Mouse (Mus musculus) C2C12 (cell line): ENCODE results near the gene Ncam2. TPM values are rescaled to one million over a fixed set of nuclear protein-coding genes. Genes with fewer than 3 reads are reported as not detected.

ENCODE experiments used
- H3K27me3 ChIP-seq: one replicate; pipeline ENCODE4 v1.6.1; 2011; ENCODE audit not compliant: control insufficient read depth, insufficient read depth, insufficient read length
- H3K36me3 ChIP-seq: one replicate; pipeline ENCODE4 v1.6.1; 2011; ENCODE audit not compliant: control insufficient read depth, insufficient read depth
- H3K4me3 ChIP-seq: one replicate; pipeline ENCODE4 v1.5.1; 2011; ENCODE audit warnings: mild to moderate bottlenecking, control low read depth; ENCODE audit not compliant: poor library complexity, insufficient read depth, severe bottlenecking
- H3K79me2 ChIP-seq: one replicate; pipeline ENCODE4 v1.6.1; 2011; ENCODE audit not compliant: control insufficient read depth, insufficient read depth
- H3K79me3 ChIP-seq: one replicate; pipeline ENCODE4 v1.6.1; 2011; ENCODE audit warnings: low read depth, control low read depth
- H3ac ChIP-seq: one replicate; pipeline ENCODE3; 2011; ENCODE audit warnings: low read depth; ENCODE audit not compliant: control insufficient read depth, insufficient read length
- CEBPB ChIP-seq: IDR thresholded peaks from one replicate; pipeline ENCODE4 v1.6.1; 2011; ENCODE audit warnings: low read depth, mild to moderate bottlenecking, control low read depth, moderate library complexity
- CTCF ChIP-seq: IDR thresholded peaks from one replicate; pipeline ENCODE4 v1.5.1; 2011; ENCODE audit not compliant: control insufficient read depth, insufficient read depth, insufficient read length
- FOSL1 ChIP-seq: IDR thresholded peaks from one replicate; pipeline ENCODE4 v1.8.0; 2011; ENCODE audit warnings: mild to moderate bottlenecking, low read length; ENCODE audit not compliant: poor library complexity, insufficient read depth, severe bottlenecking
- MAX ChIP-seq: IDR thresholded peaks from one replicate; pipeline ENCODE4 v1.6.1; 2011; ENCODE audit warnings: mild to moderate bottlenecking, control low read depth
- MYOD1 ChIP-seq: IDR thresholded peaks from one replicate; pipeline ENCODE4 v1.6.1; 2011; ENCODE audit warnings: low read depth; ENCODE audit not compliant: control insufficient read depth, insufficient read length
- MYOG ChIP-seq: IDR thresholded peaks from one replicate; pipeline ENCODE4 v1.6.1; 2011; ENCODE audit not compliant: control insufficient read depth, insufficient read length; ENCODE audit errors: extremely low read depth
- USF1 ChIP-seq: IDR thresholded peaks from one replicate; pipeline ENCODE4 v1.6.1; 2011; ENCODE audit warnings: low read depth, mild to moderate bottlenecking, control low read depth, moderate library complexity
- polyA plus RNA-seq: library from polyadenylated mRNA; unstranded; fragments of >200 nt; fragmentation: generic; extraction: Trizol; gene quantifications from one replicate; pipeline ENCODE4 v1.2.1, GENCODE M21; 2012; ENCODE audit warnings: missing spikeins

Gene Ncam2
- polyA plus RNA-seq, 1 experiment = not detected

GRCm38 (mm10) chr16:81309215-81309614, 108.7 kb downstream of the Ncam2 start:
- Histone ChIP-seq H3K4me3 (no peak overlapping the region), H3K36me3 (no peaks in the 10 kb centered on the region), H3K79me3 (no peaks in the 10 kb centered on the region), H3ac (no peak overlapping the region), H3K79me2 (no peaks in the 10 kb centered on the region), H3K27me3 (no peaks in the 10 kb centered on the region)
- no peak for TF ChIP-seq CTCF
- TF ChIP-seq MAX = no peak
- TF ChIP-seq CEBPB = no peak
- no peak for TF ChIP-seq MYOG
- TF ChIP-seq FOSL1 = no peak
- TF ChIP-seq MYOD1 = no peak
- TF ChIP-seq USF1 = no peak

GRCm38 (mm10) chr16:81319037-81319436, 118.5 kb downstream of the Ncam2 start:
- TF ChIP-seq MAX (no peak), FOSL1 (no peak), MYOD1 (no peak), CEBPB (no peak), USF1 (no peak)
- no peaks in the 10 kb centered on the region for H3K79me3 ChIP-seq
- H3K4me3 ChIP-seq = no peak overlapping the region
- no peak overlapping the region for H3ac ChIP-seq
- no peaks in the 10 kb centered on the region for H3K36me3 ChIP-seq
- H3K27me3 ChIP-seq = no peaks in the 10 kb centered on the region
- no peaks in the 10 kb centered on the region for H3K79me2 ChIP-seq

- H3K36me3 ChIP-seq = no peaks in the 10 kb centered on the region
- TF ChIP-seq MYOG (no peak), FOSL1 (no peak), CEBPB (no peak), MAX (no peak), CTCF (no peak), MYOD1 (no peak), USF1 (no peak)
- H3K27me3 ChIP-seq = no peaks in the 10 kb centered on the region
- no peak overlapping the region for H3K4me3 ChIP-seq
- H3K79me3 ChIP-seq = no peaks in the 10 kb centered on the region
- H3ac ChIP-seq = no peak overlapping the region
- no peaks in the 10 kb centered on the region for H3K79me2 ChIP-seq
Observed at GRCm38 (mm10) chr16:81330539-81330938, 130.0 kb downstream of the Ncam2 start.

DNA sequence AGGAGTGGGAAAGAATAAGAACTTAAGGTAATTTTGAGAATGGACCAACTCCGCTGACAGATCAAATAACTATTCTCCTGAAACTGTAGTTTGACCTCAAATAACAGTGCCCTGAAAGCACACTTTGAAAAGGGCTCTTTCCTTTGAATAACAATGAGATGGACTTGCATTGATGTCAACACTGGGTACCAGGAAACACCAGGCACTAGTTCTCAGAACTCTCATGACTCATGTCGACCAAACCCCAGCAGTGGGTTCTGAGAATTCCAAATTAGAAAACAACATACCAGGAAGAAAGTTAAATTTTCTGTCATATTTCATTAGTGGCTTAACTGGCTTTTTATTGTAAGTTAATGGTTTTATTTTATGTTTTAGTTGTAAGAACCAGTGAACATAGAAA, 165.4 kb downstream of the Ncam2 start:
- Histone ChIP-seq H3ac (no peak overlapping the region), H3K79me3 (no peaks in the 10 kb centered on the region), H3K79me2 (no peaks in the 10 kb centered on the region), H3K36me3 (no peaks in the 10 kb centered on the region), H3K27me3 (no peaks in the 10 kb centered on the region), H3K4me3 (no peak overlapping the region)
- TF ChIP-seq FOSL1 (no peak), CEBPB (no peak), CTCF (no peak), MAX (no peak), USF1 (no peak), MYOD1 (no peak), MYOG (no peak)

DNA sequence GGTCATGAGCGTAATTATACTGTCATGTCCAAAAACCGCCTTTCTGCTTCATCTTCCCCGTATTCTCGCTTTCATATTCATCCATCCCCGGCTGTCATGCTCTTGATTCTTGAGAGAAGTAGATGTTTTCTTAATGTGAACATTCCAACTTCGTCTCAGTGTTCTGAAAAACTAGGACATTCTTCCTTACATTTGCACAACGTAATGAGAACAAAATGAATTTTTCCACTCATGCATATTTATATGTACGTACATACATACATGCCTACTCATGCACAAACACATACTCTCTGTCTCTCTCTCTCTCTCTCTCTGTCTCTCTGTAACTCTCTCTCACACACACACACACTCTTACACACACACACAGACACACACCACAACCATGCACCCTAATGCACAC, 173.7 kb downstream of the Ncam2 start:
- no peaks in the 10 kb centered on the region for H3K36me3 ChIP-seq
- no peak overlapping the region for H3K4me3 ChIP-seq
- TF ChIP-seq MAX (no peak), FOSL1 (no peak), CTCF (no peak), MYOD1 (no peak), CEBPB (no peak), USF1 (no peak), MYOG (no peak)
- H3K27me3 ChIP-seq = no peaks in the 10 kb centered on the region
- no peak overlapping the region for H3ac ChIP-seq
- no peaks in the 10 kb centered on the region for H3K79me2 ChIP-seq
- no peaks in the 10 kb centered on the region for H3K79me3 ChIP-seq

DNA sequence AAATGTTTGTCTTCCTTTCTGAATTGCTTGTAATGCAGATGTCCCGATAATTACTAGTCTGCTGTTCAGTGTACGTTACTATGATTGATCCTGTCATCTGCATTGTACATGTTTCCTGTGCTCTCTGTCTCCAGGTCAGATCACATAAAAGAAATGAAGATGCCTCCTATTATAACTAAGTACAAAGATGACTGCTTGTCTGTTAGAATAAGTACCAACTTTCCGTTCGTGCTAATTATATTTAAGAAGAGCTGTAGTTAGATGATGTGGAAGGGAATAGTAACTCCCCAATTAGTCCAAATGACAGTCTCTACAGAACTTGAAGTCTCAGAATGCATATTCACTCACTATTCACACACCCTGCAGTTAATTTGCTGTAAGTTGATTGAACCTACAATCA, 179.9 kb downstream of the Ncam2 start:
- Histone ChIP-seq H3K36me3 (no peaks in the 10 kb centered on the region), H3ac (no peak overlapping the region), H3K79me2 (no peaks in the 10 kb centered on the region), H3K27me3 (no peaks in the 10 kb centered on the region), H3K4me3 (no peak overlapping the region), H3K79me3 (no peaks in the 10 kb centered on the region)
- no peak for TF ChIP-seq MAX
- TF ChIP-seq CTCF = no peak
- TF ChIP-seq MYOG = no peak
- TF ChIP-seq CEBPB = no peak

- Histone ChIP-seq H3K27me3 (no peaks in the 10 kb centered on the region), H3K79me3 (no peaks in the 10 kb centered on the region), H3K4me3 (no peak overlapping the region), H3ac (no peak overlapping the region), H3K36me3 (no peaks in the 10 kb centered on the region), H3K79me2 (no peaks in the 10 kb centered on the region)
- TF ChIP-seq MYOG = no peak
- TF ChIP-seq FOSL1 = no peak
- no peak for TF ChIP-seq MYOD1
- TF ChIP-seq MAX = no peak
- no peak for TF ChIP-seq CEBPB
- no peak for TF ChIP-seq CTCF
Observed at GRCm38 (mm10) chr16:81388646-81389045, 188.1 kb downstream of the Ncam2 start.
